Mouse (Mus musculus) stomach, postnatal 0 days (tissue): ENCODE data around the gene 1810010D01Rik. TPM values are rescaled to one million over a fixed set of nuclear protein-coding genes. Genes with fewer than 3 reads are reported as not detected.

ENCODE experiments used
- ATAC-seq: fragments of 200-750 bp; cut with Nextera tagmentation; 2 replicates; pipeline ENCODE4 v1.8.0; 2017; ENCODE audit not compliant: low FRiP score, low TSS enrichment
- DNase-seq: peaks from one replicate; pipeline ENCODE4 v3.0.0-alpha.2; 2016; ENCODE audit warnings: low spot score
- H3K27ac ChIP-seq: fragments of 300-500 bp; sonication (generic); replicated peaks from 2 replicates; pipeline ENCODE4 v1.5.1; 2014; ENCODE audit warnings: mild to moderate bottlenecking, control low read depth
- H3K27me3 ChIP-seq: fragments of 300-500 bp; sonication (generic); 2 replicates; pipeline ENCODE4 v1.6.1; 2014; ENCODE audit warnings: low read length; ENCODE audit not compliant: control insufficient read depth, insufficient read depth
- H3K36me3 ChIP-seq: fragments of 300-500 bp; sonication (generic); 2 replicates; pipeline ENCODE4 v1.6.1; 2014; ENCODE audit warnings: low read length, mixed read lengths; ENCODE audit not compliant: control insufficient read depth, insufficient read depth
- H3K4me1 ChIP-seq: fragments of 300-500 bp; sonication (generic); replicated peaks from 2 replicates; pipeline ENCODE4 v1.6.1; 2014; ENCODE audit warnings: antibody characterized with exemption; ENCODE audit not compliant: control insufficient read depth, insufficient read depth
- H3K4me2 ChIP-seq: fragments of 300-500 bp; sonication (generic); replicated peaks from 2 replicates; pipeline ENCODE4 v1.6.1; 2014; ENCODE audit warnings: low read depth, mild to moderate bottlenecking, control low read depth, moderate library complexity
- H3K4me3 ChIP-seq: fragments of 300-500 bp; sonication (generic); 2 replicates; pipeline ENCODE4 v1.5.1; 2014; ENCODE audit warnings: low read depth, low read length, control low read depth
- H3K9ac ChIP-seq: fragments of 300-500 bp; sonication (generic); 2 replicates; pipeline ENCODE4 v1.6.1; 2014; ENCODE audit warnings: mild to moderate bottlenecking, low read length, control low read depth, mixed read lengths
- H3K9me3 ChIP-seq: fragments of 300-500 bp; sonication (generic); 2 replicates; pipeline ENCODE4 v1.6.1; 2016; ENCODE audit warnings: low read length; ENCODE audit not compliant: control insufficient read depth
- CTCF ChIP-seq: IDR thresholded peaks from 2 replicates; pipeline ENCODE4 v1.5.1; 2016; ENCODE audit warnings: antibody characterized with exemption, low read depth, mild to moderate bottlenecking, moderate library complexity
- EP300 ChIP-seq: optimal IDR thresholded peaks from 2 replicates; pipeline ENCODE3; 2016; ENCODE audit warnings: antibody characterized with exemption
- WGBS: fragments of 180-500 bp; shearing (Covaris S2); extraction: QIAGEN DNeasy Blood & Tissue Kit; methylation state at CpG from one replicate; pipeline ENCODE4 v1.1.7; 2014; 5-methylcytosine and 5-hydroxymethylcytosine counted together
- polyA plus RNA-seq: library from polyadenylated mRNA; unstranded; fragments of >200 nt; fragmentation: Nextera tagmentation; extraction: Ambion mirVana; gene quantifications from 2 replicates; pipeline ENCODE4 v1.2.1, GENCODE M21; 2015

1810010D01Rik gene
- polyA plus RNA-seq, 1 experiment from 2014 or later, result 111 TPM

DNA sequence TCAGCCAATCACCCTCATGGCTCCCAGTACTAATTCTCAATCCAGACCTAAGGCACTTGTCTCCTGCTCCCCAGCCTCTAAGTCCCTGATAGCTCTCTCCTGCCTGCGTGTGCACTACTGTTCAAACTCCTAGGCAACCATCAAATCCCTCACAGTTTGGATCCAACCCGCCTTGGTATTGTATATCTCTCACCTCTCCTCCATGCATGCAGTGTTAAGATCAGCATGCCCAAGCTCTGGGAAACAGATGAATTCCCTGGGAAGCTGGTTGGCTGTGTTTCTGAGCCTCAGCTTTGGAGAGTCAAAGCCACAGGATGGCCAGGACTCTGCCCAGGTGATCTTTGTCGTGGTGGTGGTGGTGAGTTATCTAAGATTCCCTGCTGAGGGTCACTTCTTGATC, 10.2 kb downstream of the 1810010D01Rik start:
- H3K4me3 ChIP-seq, result no peak overlapping the region
- no peak overlapping the region for H3K4me2 ChIP-seq
- no peaks in the 10 kb centered on the region for H3K27me3 ChIP-seq
- TF ChIP-seq EP300, result no peak
- TF ChIP-seq CTCF, result no peak
- H3K9me3 ChIP-seq, result no peaks in the 10 kb centered on the region
- H3K36me3 ChIP-seq, result no peaks in the 10 kb centered on the region
- peaks cover 11% of the 10 kb centered on the region for H3K4me1 ChIP-seq
- WGBS, result 51% methylated on average over 3 of the region's 3 CpGs
- ATAC-seq (no peak), DNase-seq (no peak)
- peak overlapping the region; percentile 85 for H3K27ac ChIP-seq
- no peak overlapping the region for H3K9ac ChIP-seq

DNA sequence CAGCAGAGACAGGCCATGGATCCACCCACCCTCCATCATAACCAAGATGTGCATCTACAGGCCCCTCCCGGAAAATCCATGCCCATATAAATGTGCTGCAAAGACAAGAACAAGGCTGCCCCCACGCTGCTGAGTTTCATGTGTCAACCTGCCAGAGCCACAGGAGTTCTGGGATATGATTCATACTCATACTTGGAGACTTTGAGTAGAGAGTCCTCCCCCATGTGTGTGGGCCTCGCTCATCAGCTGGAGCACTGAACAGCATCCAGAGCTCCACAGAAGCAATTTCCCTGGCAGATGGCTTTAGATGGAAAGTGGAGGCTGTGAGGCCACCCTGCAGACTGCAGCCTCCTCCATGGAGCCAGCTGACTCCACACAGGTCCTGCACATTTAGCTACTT, 10.9 kb downstream of the 1810010D01Rik start:
- peaks cover 11% of the 10 kb centered on the region for H3K4me1 ChIP-seq
- H3K4me2 ChIP-seq, result no peak overlapping the region
- no peaks in the 10 kb centered on the region for H3K9me3 ChIP-seq
- peak; percentile 30; the same call in 1 of the 2 replicates for TF ChIP-seq CTCF
- TF ChIP-seq EP300, result no peak
- DNase-seq (no peak), ATAC-seq (no peak)
- no peaks in the 10 kb centered on the region for H3K27me3 ChIP-seq
- H3K36me3 ChIP-seq, result no peaks in the 10 kb centered on the region
- no peak overlapping the region for H3K9ac ChIP-seq
- 38% methylated on average over 3 of the region's 3 CpGs for WGBS
- no peak overlapping the region for H3K4me3 ChIP-seq
- no peak overlapping the region; the same call in 1 of the 2 replicates for H3K27ac ChIP-seq

DNA sequence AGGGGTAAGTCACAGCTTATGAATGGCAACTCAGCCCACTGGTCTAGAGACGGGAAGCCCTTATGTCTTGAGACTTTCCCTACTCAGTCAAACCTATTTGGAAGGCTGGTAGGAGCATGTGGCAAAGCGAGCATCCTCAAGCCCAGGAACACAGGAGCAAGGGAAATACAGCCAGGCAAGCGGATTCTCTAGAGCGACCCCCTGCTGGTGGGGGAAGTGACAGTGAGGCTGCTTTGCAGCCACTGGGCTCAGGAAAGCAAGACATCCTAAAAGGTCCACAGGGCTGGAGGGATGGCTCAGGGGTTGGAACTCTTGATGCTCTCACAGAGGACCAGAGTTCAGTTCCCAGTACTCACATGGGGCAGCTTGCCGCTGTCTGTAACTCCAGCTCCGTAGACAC, 11.6 kb downstream of the 1810010D01Rik start:
- 91% methylated on average over 6 of the region's 6 CpGs for WGBS
- H3K27ac ChIP-seq, result no peak overlapping the region
- ATAC-seq, result no peak

DNA sequence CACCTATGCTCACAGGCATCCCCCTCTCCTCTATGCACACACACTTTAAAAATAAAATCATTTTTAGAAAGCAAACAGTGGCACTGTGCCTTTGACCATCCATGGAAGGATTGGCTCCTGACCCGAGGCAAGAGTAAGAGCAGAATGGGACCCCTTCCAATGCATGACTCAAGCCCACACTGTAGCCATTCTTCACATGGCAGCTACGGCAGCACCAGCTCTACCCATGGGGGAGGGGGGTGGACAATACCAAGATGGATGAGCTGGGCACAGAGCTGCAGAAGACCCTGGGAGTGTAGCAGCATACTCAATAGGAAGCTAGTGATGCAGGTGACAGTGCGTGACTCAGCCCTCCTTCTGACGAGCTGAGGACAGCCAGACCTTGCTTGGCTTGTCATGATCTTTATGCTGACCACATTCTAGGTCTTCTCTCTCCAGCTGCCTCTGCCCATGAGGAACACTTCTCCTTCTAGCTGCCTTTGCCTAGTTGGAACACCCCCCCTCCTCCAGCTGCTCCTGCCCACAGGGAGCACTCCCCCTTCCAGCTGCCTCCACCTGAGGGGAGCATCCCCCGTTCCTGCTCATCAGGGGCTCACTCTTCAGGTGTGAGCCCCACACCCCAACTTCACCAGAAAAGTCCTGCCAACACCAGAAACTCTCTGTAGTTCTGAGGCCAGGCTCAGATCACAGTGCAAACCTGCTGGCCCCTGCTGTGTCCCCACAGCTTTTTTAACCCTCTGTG, 12.6 kb downstream of the 1810010D01Rik start:
- WGBS, result 44% methylated on average over 5 of the region's 5 CpGs
- Histone ChIP-seq H3K4me2 (no peak overlapping the region), H3K9me3 (no peaks in the 10 kb centered on the region), H3K27me3 (no peaks in the 10 kb centered on the region), H3K36me3 (no peaks in the 10 kb centered on the region), H3K27ac (peak overlapping the region; percentile 5; the same call in 1 of the 2 replicates), H3K4me3 (no peak overlapping the region), H3K4me1 (peaks cover 11% of the 10 kb centered on the region), H3K9ac (no peak overlapping the region)
- TF ChIP-seq CTCF, result no peak
- TF ChIP-seq EP300, result no peak
- ATAC-seq (0 out of 2 replicates have a peak, but pooled peaks have one; percentile 13), DNase-seq (no peak)

More for the DNA sequence above, 11.6 kb downstream of the 1810010D01Rik start:
- H3K4me2 ChIP-seq, result no peak overlapping the region
- TF ChIP-seq CTCF, result 0 out of 2 replicates have a peak, but pooled peaks have one; percentile 16
- no peak for TF ChIP-seq EP300
- no peaks in the 10 kb centered on the region for H3K36me3 ChIP-seq
- DNase-seq, result no peak
- H3K4me1 ChIP-seq, result peaks cover 11% of the 10 kb centered on the region
- no peak overlapping the region for H3K4me3 ChIP-seq
- H3K9me3 ChIP-seq, result no peaks in the 10 kb centered on the region
- H3K9ac ChIP-seq, result no peak overlapping the region
- no peaks in the 10 kb centered on the region for H3K27me3 ChIP-seq

DNA sequence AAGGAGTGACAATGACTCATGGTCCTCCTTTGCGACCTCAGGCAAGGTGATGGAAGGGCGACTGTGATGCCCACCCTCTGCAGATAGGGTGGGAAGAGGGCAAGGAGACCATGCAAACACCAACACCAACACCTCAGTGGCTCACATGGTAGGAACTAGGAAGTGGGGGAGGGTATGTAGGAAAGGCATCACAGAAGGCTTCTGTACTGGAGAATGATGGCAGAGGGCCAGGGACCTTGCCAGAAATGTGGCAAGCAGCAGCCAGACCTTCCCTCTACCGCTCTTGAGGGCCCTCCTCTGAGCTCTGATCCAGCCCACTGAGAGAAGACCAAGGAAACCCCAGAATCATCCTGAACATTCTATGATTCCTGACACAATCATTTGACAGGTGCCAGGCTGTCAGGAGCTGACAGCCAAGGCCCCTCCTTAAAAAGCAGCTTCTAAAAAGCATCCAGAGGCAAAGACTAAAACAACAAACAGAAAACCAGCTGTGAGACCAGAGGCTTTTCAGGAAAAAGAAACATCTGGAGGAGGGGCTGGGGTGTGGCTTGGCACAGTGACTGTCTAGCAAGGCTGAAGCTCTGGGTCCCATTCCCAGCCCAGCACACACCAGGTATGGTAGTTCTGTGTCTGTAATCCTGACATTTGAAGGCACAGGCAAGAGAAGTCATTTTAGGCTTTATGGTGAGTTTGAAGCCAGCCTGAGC, 13.3 kb downstream of the 1810010D01Rik start:
- H3K4me1 ChIP-seq, result peaks cover 11% of the 10 kb centered on the region
- peak overlapping the region; percentile 5 for H3K27ac ChIP-seq
- no peak; the same call in 1 of the 2 replicates for ATAC-seq

More for the DNA sequence above, 13.3 kb downstream of the 1810010D01Rik start:
- no peak for DNase-seq
- Histone ChIP-seq H3K36me3 (no peaks in the 10 kb centered on the region), H3K9me3 (no peaks in the 10 kb centered on the region), H3K9ac (no peak overlapping the region), H3K4me2 (no peak overlapping the region), H3K4me3 (no peak overlapping the region), H3K27me3 (no peaks in the 10 kb centered on the region)
- no peak for TF ChIP-seq CTCF
- TF ChIP-seq EP300, result no peak
- 56% methylated on average over 3 of the region's 3 CpGs for WGBS
